Mouse (Mus musculus) lung, adult 2 months (tissue): Measurements from ENCODE around the gene Ung.

Source experiments
- CTCF ChIP-seq: fragments of 200-500 bp; IDR thresholded peaks from 2 replicates; pipeline ENCODE4 v1.5.1; 2011; ENCODE audit warnings: mild to moderate bottlenecking, low read length, control low read depth; ENCODE audit not compliant: insufficient read depth
- POLR2A ChIP-seq: fragments of 200-500 bp; IDR thresholded peaks from 2 replicates; pipeline ENCODE4 v1.6.1; 2011; ENCODE audit warnings: low read depth, mild to moderate bottlenecking, control low read depth, low read length, borderline replicate concordance; ENCODE audit errors: extremely low read depth

DNA sequence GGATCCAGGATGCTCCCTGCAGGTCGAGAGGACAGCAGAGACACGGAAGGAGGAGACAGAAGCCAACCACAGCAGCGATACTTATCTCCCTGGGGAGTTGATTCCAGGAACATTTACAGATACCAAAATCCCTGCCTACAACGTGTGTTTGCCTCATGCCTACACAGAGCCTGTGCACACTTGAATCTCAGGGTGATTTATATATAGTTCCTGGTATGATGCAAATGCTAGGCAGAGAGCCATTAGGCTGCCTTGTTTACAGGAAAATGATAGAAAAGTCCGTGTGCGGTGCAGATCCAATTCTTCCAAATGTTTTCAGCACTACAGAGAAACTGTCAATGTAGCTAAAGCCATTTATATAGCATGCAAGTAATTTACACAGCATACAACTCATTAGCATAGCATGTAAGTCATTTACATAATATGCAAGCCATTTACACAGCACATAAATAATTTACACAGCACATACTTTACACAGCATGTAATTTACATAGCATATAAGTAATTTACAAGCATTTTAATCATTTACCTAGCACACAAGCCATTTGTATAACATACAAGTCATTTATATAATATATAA is 33.0 kb downstream of the Ung start:
- TF ChIP-seq CTCF = no peak
- no peak for TF ChIP-seq POLR2A
